Mouse (Mus musculus) neural tube, embryonic 14.5 days (tissue): Measurements from ENCODE around the gene Adamts2. TPM values are rescaled to one million over a fixed set of nuclear protein-coding genes. Genes with fewer than 3 reads are reported as not detected.
A peak's percentile ranks its signal among the peaks of the same experiment; 100 is the strongest.

ENCODE experiments used
- ATAC-seq: fragments of 200-750 bp; cut with Nextera tagmentation; 2 replicates; pipeline ENCODE4 v1.8.0; 2017; ENCODE audit warnings: low read depth, mild to moderate bottlenecking, moderate TSS enrichment, moderate library complexity
- H3K27ac ChIP-seq: fragments of 300-500 bp; sonication (generic); 2 replicates; pipeline ENCODE4 v1.5.1; 2014; ENCODE audit warnings: low read depth, mild to moderate bottlenecking, control low read depth, low read length, moderate library complexity, mixed read lengths
- H3K27me3 ChIP-seq: fragments of 300-500 bp; sonication (generic); 2 replicates; pipeline ENCODE4 v1.6.1; 2014; ENCODE audit warnings: low read length; ENCODE audit not compliant: control insufficient read depth, insufficient read depth
- H3K36me3 ChIP-seq: fragments of 300-500 bp; sonication (generic); 2 replicates; pipeline ENCODE4 v1.6.1; 2014; ENCODE audit warnings: low read length, mixed read lengths; ENCODE audit not compliant: control insufficient read depth, insufficient read depth
- H3K4me1 ChIP-seq: fragments of 300-500 bp; sonication (generic); 2 replicates; pipeline ENCODE4 v1.6.1; 2014; ENCODE audit warnings: low read length; ENCODE audit not compliant: control insufficient read depth, insufficient read depth
- H3K4me2 ChIP-seq: fragments of 300-500 bp; sonication (generic); 2 replicates; pipeline ENCODE4 v1.6.1; 2014; ENCODE audit warnings: mild to moderate bottlenecking, low read depth, low read length, control low read depth
- H3K4me3 ChIP-seq: fragments of 300-500 bp; sonication (generic); 2 replicates; pipeline ENCODE4 v1.5.1; 2014; ENCODE audit warnings: low read depth, low read length, control low read depth, mixed read lengths
- H3K9ac ChIP-seq: fragments of 300-500 bp; sonication (generic); replicated peaks from 2 replicates; pipeline ENCODE4 v1.6.1; 2014; ENCODE audit warnings: low read depth, mild to moderate bottlenecking, control low read depth, low read length, mixed read lengths
- H3K9me3 ChIP-seq: fragments of 300-500 bp; sonication (generic); 2 replicates; pipeline ENCODE4 v1.6.1; 2016; ENCODE audit warnings: low read length; ENCODE audit not compliant: control insufficient read depth
- WGBS: fragments of 180-500 bp; shearing (Covaris S2); extraction: QIAGEN DNeasy Blood & Tissue Kit; methylation state at CpG from one replicate; pipeline ENCODE4 v1.1.7; 2014; 5-methylcytosine and 5-hydroxymethylcytosine counted together
- polyA plus RNA-seq: library from polyadenylated mRNA; unstranded; fragments of >200 nt; fragmentation: Nextera tagmentation; extraction: Ambion mirVana; gene quantifications from 2 replicates; pipeline ENCODE4 v1.2.1, GENCODE M21; 2014

The Adamts2 gene
- polyA plus RNA-seq, 1 experiment from 2014 or later, result 2.4 TPM

- Histone ChIP-seq H3K36me3 (no peaks in the 10 kb centered on the region), H3K4me2 (no peak overlapping the region), H3K4me1 (no peaks in the 10 kb centered on the region), H3K9ac (no peak overlapping the region), H3K4me3 (no peak overlapping the region), H3K27ac (no peak overlapping the region), H3K9me3 (no peaks in the 10 kb centered on the region), H3K27me3 (no peaks in the 10 kb centered on the region)
- no peak for ATAC-seq
Observed at GRCm38 (mm10) chr11:50798836-50799235, 197.0 kb downstream of the Adamts2 start.

- no peak overlapping the region for H3K4me2 ChIP-seq
- H3K27ac ChIP-seq, result no peak overlapping the region
- no peak overlapping the region for H3K4me3 ChIP-seq
- no peaks in the 10 kb centered on the region for H3K27me3 ChIP-seq
- 99% methylated on average over 4 of the region's 4 CpGs for WGBS
- H3K4me1 ChIP-seq, result no peaks in the 10 kb centered on the region
- no peak for ATAC-seq
- H3K36me3 ChIP-seq, result peaks cover 69% of the 10 kb centered on the region
- H3K9me3 ChIP-seq, result peaks cover 27% of the 10 kb centered on the region
- H3K9ac ChIP-seq, result no peak overlapping the region
Observed at GRCm38 (mm10) chr11:50814233-50814632, 212.3 kb downstream of the Adamts2 start.

- 56% methylated on average over 2 of the region's 2 CpGs for WGBS
- Histone ChIP-seq H3K4me1 (peaks cover 7% of the 10 kb centered on the region; the same call in 1 of the 2 replicates), H3K9ac (no peak overlapping the region), H3K36me3 (peaks cover 32% of the 10 kb centered on the region; the same call in 1 of the 2 replicates), H3K27ac (no peak overlapping the region), H3K27me3 (no peaks in the 10 kb centered on the region), H3K9me3 (no peaks in the 10 kb centered on the region), H3K4me3 (peak overlapping the region; percentile 83), H3K4me2 (peak overlapping the region; percentile 81)
- ATAC-seq, result no peak
Observed at GRCm38 (mm10) chr11:50826214-50826613, 224.3 kb downstream of the Adamts2 start.

GRCm38 (mm10) chr11:50827010-50827953 lies 225.4 kb downstream of the Adamts2 start, which contains the start of gene Zfp354c:
TSS of gene Zfp354c (minus strand) at chr11:50827724.
- peaks cover 7% of the 10 kb centered on the region; the same call in 1 of the 2 replicates for H3K4me1 ChIP-seq
- H3K36me3 ChIP-seq, result peaks cover 28% of the 10 kb centered on the region; the same call in 1 of the 2 replicates
- no peaks in the 10 kb centered on the region for H3K27me3 ChIP-seq
- peak; percentile 98 for ATAC-seq
- 2% methylated on average over 45 of the region's 45 CpGs for WGBS
- 0 out of 2 replicates have a peak, but pooled peaks cover under 1% of the 10 kb centered on the region for H3K9me3 ChIP-seq
- peak within 1 kb of the TSS; percentile 60; the same call in 1 of the 2 replicates for H3K27ac ChIP-seq
- H3K9ac ChIP-seq, result peak within 1 kb of the TSS; percentile 83
- H3K4me3 ChIP-seq, result peak within 1 kb of the TSS; percentile 83
- peak within 1 kb of the TSS; percentile 81 for H3K4me2 ChIP-seq

- Histone ChIP-seq H3K27ac (no peak overlapping the region), H3K4me2 (no peak overlapping the region), H3K4me3 (no peak overlapping the region), H3K4me1 (no peaks in the 10 kb centered on the region), H3K36me3 (no peaks in the 10 kb centered on the region), H3K9me3 (peaks cover 9% of the 10 kb centered on the region), H3K9ac (no peak overlapping the region), H3K27me3 (no peaks in the 10 kb centered on the region)
- ATAC-seq, result no peak
- WGBS, result 87% methylated on average over 4 of the region's 4 CpGs
Observed at GRCm38 (mm10) chr11:50835727-50836126, 233.8 kb downstream of the Adamts2 start.

GRCm38 (mm10) chr11:50841023-50841735 lies 239.3 kb downstream of the Adamts2 start, which contains the start of gene Zfp879:
TSS of gene Zfp879 (minus strand) at chr11:50841552.
- Histone ChIP-seq H3K27me3 (no peaks in the 10 kb centered on the region), H3K4me2 (peak within 1 kb of the TSS; percentile 65), H3K36me3 (no peaks in the 10 kb centered on the region), H3K4me3 (peak within 1 kb of the TSS; percentile 38), H3K27ac (peak within 1 kb of the TSS; percentile 75; the same call in 1 of the 2 replicates), H3K9ac (peak within 1 kb of the TSS; percentile 62), H3K9me3 (no peaks in the 10 kb centered on the region), H3K4me1 (no peaks in the 10 kb centered on the region)
- WGBS, result 22% methylated on average over 22 of the region's 22 CpGs
- ATAC-seq, result peak; percentile 97

- 94% methylated on average over 3 of the region's 3 CpGs for WGBS
- ATAC-seq, result no peak
- Histone ChIP-seq H3K36me3 (no peaks in the 10 kb centered on the region), H3K9me3 (no peaks in the 10 kb centered on the region), H3K9ac (no peak overlapping the region), H3K4me2 (no peak overlapping the region), H3K4me1 (peaks cover 2% of the 10 kb centered on the region; the same call in 1 of the 2 replicates), H3K27ac (no peak overlapping the region), H3K27me3 (peaks cover 23% of the 10 kb centered on the region), H3K4me3 (no peak overlapping the region)
Observed at GRCm38 (mm10) chr11:50845951-50846350, 244.1 kb downstream of the Adamts2 start.

GRCm38 (mm10) chr11:50847047-50847446 lies 245.2 kb downstream of the Adamts2 start:
- H3K9me3 ChIP-seq, result no peaks in the 10 kb centered on the region
- no peak overlapping the region for H3K4me2 ChIP-seq
- H3K9ac ChIP-seq, result no peak overlapping the region
- H3K4me1 ChIP-seq, result peaks cover 10% of the 10 kb centered on the region; the same call in 1 of the 2 replicates
- H3K4me3 ChIP-seq, result no peak overlapping the region
- peaks cover 31% of the 10 kb centered on the region for H3K27me3 ChIP-seq
- H3K27ac ChIP-seq, result no peak overlapping the region
- H3K36me3 ChIP-seq, result no peaks in the 10 kb centered on the region
- WGBS, result 67% methylated on average over 5 of the region's 5 CpGs
- no peak for ATAC-seq
